Mouse (Mus musculus) liver, embryonic 14.5 days (tissue): ENCODE measurements at regions not wholly inside any gene's neighbourhood (a gene's known extent, or its start where the extent isn't known, plus 50 kb on each side); places are given as distances from the start of the nearest gene placed in this dataset.
"Not testable (repeated sequence)": the region's sequence is repeated elsewhere in the genome, so short reads cannot be mapped to it uniquely, and the experiment has no call there.

Experiments used
- ATAC-seq: fragments of 200-750 bp; cut with Nextera tagmentation; 2 replicates; pipeline ENCODE4 v1.8.0; 2017; ENCODE audit warnings: moderate number of reproducible peaks, mild to moderate bottlenecking, moderate library complexity; ENCODE audit not compliant: insufficient read depth
- DNase-seq, 3 experiments: peaks; one replicate each; pipeline ENCODE4 v3.0.0-alpha.2; 2012 to 2013; ENCODE audit warnings: low read depth in 3 of 3, low spot score in 3 of 3
- H3K27ac ChIP-seq: fragments of 300-500 bp; sonication (generic); 2 replicates; pipeline ENCODE4 v1.5.1; 2014; ENCODE audit warnings: moderate library complexity, mild to moderate bottlenecking, control low read depth, inconsistent platforms
- H3K27me3 ChIP-seq: fragments of 300-500 bp; sonication (generic); 2 replicates; pipeline ENCODE4 v1.6.1; 2014; ENCODE audit warnings: mild to moderate bottlenecking, low read length, moderate library complexity; ENCODE audit not compliant: control insufficient read depth, insufficient read depth
- H3K36me3 ChIP-seq: fragments of 300-500 bp; sonication (generic); replicated peaks from 2 replicates; pipeline ENCODE4 v1.6.1; 2014; ENCODE audit warnings: low read depth; ENCODE audit not compliant: control insufficient read depth, insufficient read depth
- H3K4me1 ChIP-seq, 2 experiments: fragments of 200-500 bp in 1 of 2; fragments of 300-500 bp in 1 of 2; sonication (generic) in 1 of 2; replicated peaks; 2 replicates each; pipeline ENCODE4 v1.6.1; 2012 to 2014; ENCODE audit warnings: antibody characterized with exemption in 1 of 2, inconsistent platforms in 1 of 2, low read length in 1 of 2; ENCODE audit not compliant: control insufficient read depth in 2 of 2, insufficient read depth in 2 of 2
- H3K4me2 ChIP-seq: fragments of 300-500 bp; sonication (generic); 2 replicates; pipeline ENCODE4 v1.6.1; 2014; ENCODE audit warnings: low read depth, mild to moderate bottlenecking, control low read depth, moderate library complexity
- H3K4me3 ChIP-seq, 2 experiments: fragments of 200-500 bp in 1 of 2; fragments of 300-500 bp in 1 of 2; sonication (generic) in 1 of 2; 2 replicates each; pipeline ENCODE4 v1.5.1; 2012 to 2014; ENCODE audit warnings: low read depth in 2 of 2, low read length in 2 of 2, mild to moderate bottlenecking in 2 of 2, control low read depth in 1 of 2, inconsistent platforms in 1 of 2, moderate library complexity in 1 of 2; ENCODE audit not compliant: insufficient read depth in 1 of 2
- H3K9ac ChIP-seq: fragments of 300-500 bp; sonication (generic); replicated peaks from 2 replicates; pipeline ENCODE4 v1.6.1; 2014; ENCODE audit warnings: mild to moderate bottlenecking, control low read depth, moderate library complexity
- H3K9me3 ChIP-seq: fragments of 300-500 bp; sonication (generic); 2 replicates; pipeline ENCODE4 v1.6.1; 2016; ENCODE audit warnings: low read length, mixed read lengths; ENCODE audit not compliant: control insufficient read depth
- CTCF ChIP-seq: IDR thresholded peaks from 2 replicates; pipeline ENCODE4 v1.5.1; 2016; ENCODE audit warnings: antibody characterized with exemption, low read depth, control low read depth
- EP300 ChIP-seq: IDR thresholded peaks from 2 replicates; pipeline ENCODE4 v1.6.1; 2016; ENCODE audit warnings: antibody characterized with exemption, low read depth
- WGBS: fragments of 180-500 bp; shearing (Covaris S2); extraction: QIAGEN DNeasy Blood & Tissue Kit; methylation state at CpG from one replicate; pipeline ENCODE4 v1.1.7; 2014; ENCODE audit not compliant: insufficient replicate concordance; 5-methylcytosine and 5-hydroxymethylcytosine counted together

DNA sequence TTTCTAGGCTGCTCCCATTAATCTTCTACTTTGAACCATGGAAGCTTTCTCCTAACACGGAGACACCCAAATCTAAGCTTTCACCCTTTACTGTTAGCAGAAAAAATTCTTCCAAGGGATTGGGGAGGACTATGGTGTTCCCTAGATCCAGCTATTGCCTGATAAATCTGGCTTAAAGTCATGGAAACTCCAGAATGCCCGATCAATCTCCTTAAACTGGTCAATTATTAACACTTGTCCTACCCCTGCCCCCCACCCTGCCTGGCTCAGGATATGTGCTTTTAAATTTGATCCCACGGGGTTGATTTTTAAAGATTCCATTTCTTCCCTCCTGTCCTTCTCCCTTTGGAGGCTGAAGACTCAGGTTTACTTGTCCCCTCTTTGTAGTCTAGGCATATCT lies 149.9 kb downstream of the Akr1d1 start:
- H3K4me2 ChIP-seq: no peak overlapping the region
- no peak for TF ChIP-seq EP300
- no peak overlapping the region for H3K9ac ChIP-seq
- no peaks in the 10 kb centered on the region; the same call in 1 of the 2 replicates for H3K9me3 ChIP-seq
- 46% methylated on average over 3 of the region's 3 CpGs for WGBS
- H3K27me3 ChIP-seq: no peaks in the 10 kb centered on the region
- no peak overlapping the region for H3K4me3 ChIP-seq
- H3K36me3 ChIP-seq: no peaks in the 10 kb centered on the region
- ATAC-seq (no peak), DNase-seq (no peak)
- no peaks in the 10 kb centered on the region for H3K4me1 ChIP-seq
- H3K27ac ChIP-seq: no peak overlapping the region

DNA sequence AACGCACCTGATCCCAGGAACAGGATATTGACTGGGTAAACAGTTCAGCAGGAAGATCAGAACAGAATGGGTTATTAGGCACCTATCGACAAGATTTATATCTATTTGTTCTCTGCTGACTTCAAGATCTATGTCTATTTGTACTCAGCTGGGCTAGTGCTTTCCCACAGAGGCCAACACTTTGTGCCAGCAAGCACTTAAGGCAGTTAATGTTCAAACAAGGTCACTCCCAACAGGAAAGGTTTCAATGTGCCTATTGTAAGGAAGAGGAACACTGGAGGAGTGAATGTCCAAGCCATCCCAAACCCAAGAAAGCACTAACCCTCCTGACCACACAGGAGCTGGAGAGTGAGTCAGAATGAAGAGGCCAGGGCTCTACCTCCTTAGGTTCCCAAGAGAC lies 151.4 kb downstream of the Akr1d1 start:
- H3K9me3 ChIP-seq, H3K4me2 ChIP-seq, DNase-seq, H3K4me1 ChIP-seq, H3K36me3 ChIP-seq, H3K9ac ChIP-seq, H3K4me3 ChIP-seq, ATAC-seq, H3K27ac ChIP-seq, H3K27me3 ChIP-seq: not testable (repeated sequence)
- WGBS: 56% methylated on average over 2 of the region's 2 CpGs

DNA sequence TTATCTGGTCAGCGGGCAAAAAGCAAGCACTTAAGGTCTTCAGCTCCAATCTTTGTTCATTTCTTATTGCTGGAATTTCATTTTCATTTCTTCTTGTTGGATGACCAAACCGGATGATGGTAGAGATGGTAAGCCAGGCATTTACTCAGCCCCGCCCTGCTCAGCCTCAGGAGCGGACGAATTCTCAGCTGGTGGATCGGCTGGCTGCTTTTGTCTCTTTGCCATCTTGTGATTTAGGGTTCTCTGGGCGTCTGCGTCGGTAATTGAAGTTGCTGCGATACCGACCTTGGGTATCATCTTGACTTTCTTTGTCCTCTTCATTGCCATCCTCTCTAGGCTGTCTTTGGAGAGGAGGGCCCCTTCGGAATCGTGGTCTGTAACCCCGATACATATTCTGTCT lies 156.1 kb downstream of the Akr1d1 start:
- no peak overlapping the region for H3K9ac ChIP-seq
- 78% methylated on average over 14 of the region's 14 CpGs for WGBS

DNA sequence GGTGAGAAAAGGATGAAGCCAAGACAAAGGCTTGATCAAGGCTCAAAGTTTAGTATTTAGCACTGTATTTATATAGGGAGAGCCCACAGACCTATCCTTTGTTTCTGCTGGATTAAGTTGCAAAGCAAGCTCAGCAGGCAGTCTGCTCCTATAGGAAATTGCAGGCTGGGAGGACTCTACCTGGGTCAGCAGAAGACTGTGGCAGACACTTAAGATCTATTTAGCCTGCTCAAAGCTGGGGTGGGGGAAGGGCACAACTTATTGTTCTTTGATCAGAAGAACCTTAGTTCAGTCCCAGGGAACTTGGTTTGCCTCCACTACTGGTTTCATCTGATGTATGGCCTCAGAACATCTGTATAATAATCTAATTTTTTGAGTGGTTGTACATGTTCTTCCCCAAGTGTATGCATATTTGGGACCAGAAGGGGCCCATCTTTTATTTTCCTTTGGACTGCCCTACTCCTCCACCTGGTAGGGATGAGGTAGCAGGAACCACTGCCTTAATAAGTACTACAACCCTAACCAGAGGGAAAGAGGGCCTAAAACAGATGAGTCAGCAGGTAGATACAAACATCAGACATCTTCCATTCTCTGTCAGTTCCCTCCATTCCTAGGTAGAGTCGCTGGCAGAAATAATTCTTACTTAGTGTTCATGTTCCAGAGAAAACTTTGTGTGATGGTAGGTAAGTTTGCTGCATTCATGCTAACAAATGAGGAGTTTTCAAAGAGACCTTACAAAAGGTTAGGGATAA lies 159.1 kb downstream of the Akr1d1 start:
- no peak for DNase-seq
- no peaks in the 10 kb centered on the region for H3K36me3 ChIP-seq
- no peak overlapping the region for H3K27ac ChIP-seq
- TF ChIP-seq EP300 (no peak), CTCF (no peak)
- no peaks in the 10 kb centered on the region for H3K9me3 ChIP-seq
- ATAC-seq: no peak
- no peak overlapping the region for H3K4me2 ChIP-seq
- no peak overlapping the region for H3K9ac ChIP-seq
- 19% methylated on average over 1 of the region's 1 CpGs for WGBS
- no peak overlapping the region for H3K4me3 ChIP-seq
- H3K27me3 ChIP-seq: no peaks in the 10 kb centered on the region
- no peaks in the 10 kb centered on the region for H3K4me1 ChIP-seq

More for the DNA sequence above, 156.1 kb downstream of the Akr1d1 start:
- Histone ChIP-seq H3K27ac (no peak overlapping the region), H3K4me2 (no peak overlapping the region), H3K9me3 (no peaks in the 10 kb centered on the region; the same call in 1 of the 2 replicates), H3K4me1 (no peaks in the 10 kb centered on the region), H3K4me3 (no peak overlapping the region), H3K36me3 (no peaks in the 10 kb centered on the region), H3K27me3 (no peaks in the 10 kb centered on the region)
- no peak for ATAC-seq
- TF ChIP-seq EP300 (no peak), CTCF (no peak)
- DNase-seq: no peak

DNA sequence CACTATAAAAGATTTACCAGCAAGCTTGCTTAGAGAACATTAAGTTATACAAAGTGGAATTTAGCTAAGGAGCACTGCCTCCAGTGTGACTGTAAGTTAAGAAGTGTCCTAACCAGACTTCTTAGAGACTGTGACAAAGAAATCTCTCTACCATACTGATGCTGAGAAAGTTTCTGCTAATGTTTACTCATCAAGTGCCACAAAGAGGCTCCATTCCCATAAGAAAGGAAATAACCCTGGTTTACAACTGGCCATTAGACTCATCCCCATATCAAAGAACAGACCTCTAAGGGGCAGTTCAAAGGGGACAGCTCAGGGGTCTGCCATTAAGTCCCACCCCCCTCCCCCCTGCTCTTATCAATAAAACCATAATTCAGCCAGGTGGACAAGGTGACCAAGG lies 159.7 kb downstream of the Akr1d1 start:
- no peak overlapping the region for H3K9ac ChIP-seq
- H3K4me1 ChIP-seq: no peaks in the 10 kb centered on the region
- H3K36me3 ChIP-seq: no peaks in the 10 kb centered on the region
- DNase-seq (no peak), ATAC-seq (no peak)
- TF ChIP-seq EP300 (no peak), CTCF (no peak)
- no peaks in the 10 kb centered on the region for H3K27me3 ChIP-seq
- no peak overlapping the region for H3K27ac ChIP-seq
- no peak overlapping the region for H3K4me2 ChIP-seq
- H3K9me3 ChIP-seq: no peaks in the 10 kb centered on the region
- H3K4me3 ChIP-seq: no peak overlapping the region
